Mouse (Mus musculus): Measurements from ENCODE around the gene Stau1.

DNA sequence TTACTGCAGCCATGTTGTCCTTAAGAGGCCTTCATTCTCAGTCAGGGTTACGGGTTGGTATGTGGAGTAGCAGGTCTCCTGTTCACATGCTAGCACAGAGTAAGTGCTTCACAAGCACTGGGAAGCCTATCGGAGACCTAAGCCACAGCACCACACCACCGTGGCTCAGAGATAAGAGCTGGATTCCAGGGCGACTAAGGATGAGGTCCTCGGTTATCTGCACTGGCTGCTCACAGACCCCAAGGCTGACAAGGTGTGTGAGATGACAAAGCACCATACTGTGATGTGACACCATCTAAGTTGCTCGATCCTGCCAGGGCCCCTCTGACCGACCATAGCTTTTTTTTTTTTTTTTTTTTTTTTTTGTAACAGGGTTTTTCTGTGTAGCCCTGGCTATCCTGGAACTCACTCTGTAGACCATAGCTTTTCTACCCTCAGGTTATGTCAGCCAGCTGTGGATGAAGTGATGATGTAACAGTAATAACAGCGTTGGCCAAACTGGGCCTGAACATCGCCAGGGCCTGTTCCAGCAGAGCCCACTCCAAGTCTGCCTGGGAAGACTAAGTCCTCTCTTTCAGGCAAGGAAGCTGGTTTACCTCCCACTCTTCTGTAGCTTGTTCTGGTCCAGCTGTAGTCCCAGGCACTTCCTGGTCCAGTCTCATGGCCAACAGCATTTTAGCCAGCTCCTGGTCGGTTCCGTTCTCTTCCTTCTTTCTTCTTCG lies 47.5 kb upstream of the Stau1 start:
- no peak for TF ChIP-seq POLR2A (IDR thresholded peaks at IDR 0.05; ENCODE audit: low read depth, low read length)
- TF ChIP-seq CTCF (IDR thresholded peaks at IDR 0.05; ENCODE audit: extremely low read depth, insufficient read depth, insufficient read length, insufficient replicate concordance) = no peak
